Mouse (Mus musculus): Measurements from ENCODE around the gene Gm28043. TPM values are rescaled to one million over a fixed set of nuclear protein-coding genes. Genes with fewer than 3 reads are reported as not detected.

Gm28043 gene
- total RNA-seq, 2 experiments from 2014 or later = 3.0 to 3.2 TPM

DNA sequence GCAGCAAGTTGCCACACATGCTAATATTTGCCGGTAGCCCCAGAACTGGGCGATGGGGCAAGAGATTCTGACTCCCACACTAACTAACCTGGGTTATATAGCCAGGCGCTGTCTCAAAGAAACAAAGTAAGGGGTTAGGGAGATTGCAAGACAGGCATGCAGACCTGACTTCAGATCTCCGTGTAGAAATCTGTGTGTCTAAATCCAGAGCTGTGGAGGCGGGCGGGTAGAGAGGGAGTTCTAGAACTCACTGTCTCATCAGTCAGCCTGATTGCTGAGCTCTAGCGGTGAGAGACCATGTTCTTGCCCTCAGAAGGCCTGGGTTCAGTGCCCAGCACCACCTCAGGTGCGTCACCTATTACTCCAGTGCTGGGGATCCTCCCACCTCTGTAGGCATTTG, 8.8 kb downstream of the Gm28043 start:
- no peak for DNase-seq (ENCODE audit: low spot score in 2 of 2)

DNA sequence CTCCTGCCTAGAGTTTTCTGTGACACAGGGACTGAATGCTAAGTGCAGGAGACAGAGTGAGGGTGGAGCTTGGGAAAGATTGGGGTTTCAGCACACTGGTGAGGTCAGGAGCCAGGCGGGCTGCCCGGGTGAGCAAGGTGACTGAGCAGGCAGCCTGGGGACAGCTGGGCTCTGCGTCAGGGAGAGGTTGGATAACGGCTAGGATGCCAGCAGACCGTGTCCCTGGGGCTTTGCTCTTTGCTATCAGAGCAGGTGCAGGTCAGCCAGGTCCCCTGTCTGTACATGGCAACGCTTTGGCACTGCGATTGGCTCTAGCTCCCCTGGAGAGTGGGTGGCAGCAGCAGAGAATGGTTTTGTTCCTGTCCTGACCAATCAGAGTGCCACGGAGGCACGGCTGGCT, 12.6 kb downstream of the Gm28043 start:
- no peak for DNase-seq (ENCODE audit: low spot score in 2 of 2)

GRCm38 (mm10) chr17:29628946-29629345, 14.3 kb downstream of the Gm28043 start:
- DNase-seq (ENCODE audit: low spot score in 2 of 2) = no peak

DNA sequence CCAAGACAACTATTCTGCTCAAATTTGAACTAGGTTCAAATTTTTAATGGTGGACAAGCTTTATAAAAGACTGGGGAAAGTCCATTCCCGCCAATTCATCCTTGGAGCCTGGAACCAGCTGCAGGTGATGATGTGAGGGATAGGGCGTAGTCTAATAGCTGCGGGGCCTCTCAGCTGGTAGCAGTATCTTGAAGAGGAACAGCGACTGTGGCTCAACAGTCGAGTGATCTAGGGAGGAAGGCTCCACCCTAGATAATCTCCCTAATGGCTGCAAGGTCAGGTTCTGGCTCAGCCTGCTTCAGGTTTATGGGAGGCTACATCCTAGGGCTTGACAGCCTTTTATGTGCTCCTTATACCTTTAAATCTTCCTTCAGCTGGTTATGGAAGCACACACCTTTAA, 14.9 kb downstream of the Gm28043 start:
- DNase-seq (ENCODE audit: low spot score in 2 of 2) = no peak

GRCm38 (mm10) chr17:29632312-29632711, 17.6 kb downstream of the Gm28043 start:
- no peak for DNase-seq (ENCODE audit: low spot score in 2 of 2)

- DNase-seq (ENCODE audit: low spot score in 2 of 2) = peak; percentile 40 to 57
Measured at GRCm38 (mm10) chr17:29635492-29635891, 20.8 kb downstream of the Gm28043 start.

- DNase-seq (ENCODE audit: low spot score in 2 of 2) = peak; percentile 30 to 67
Measured at GRCm38 (mm10) chr17:29636118-29636517, 21.4 kb downstream of the Gm28043 start.

GRCm38 (mm10) chr17:29637377-29637776, 22.7 kb downstream of the Gm28043 start:
- DNase-seq (ENCODE audit: low spot score in 2 of 2) = no peak

- DNase-seq (ENCODE audit: low spot score in 2 of 2) = no peak
Measured at GRCm38 (mm10) chr17:29637895-29638294, 23.2 kb downstream of the Gm28043 start.

DNA sequence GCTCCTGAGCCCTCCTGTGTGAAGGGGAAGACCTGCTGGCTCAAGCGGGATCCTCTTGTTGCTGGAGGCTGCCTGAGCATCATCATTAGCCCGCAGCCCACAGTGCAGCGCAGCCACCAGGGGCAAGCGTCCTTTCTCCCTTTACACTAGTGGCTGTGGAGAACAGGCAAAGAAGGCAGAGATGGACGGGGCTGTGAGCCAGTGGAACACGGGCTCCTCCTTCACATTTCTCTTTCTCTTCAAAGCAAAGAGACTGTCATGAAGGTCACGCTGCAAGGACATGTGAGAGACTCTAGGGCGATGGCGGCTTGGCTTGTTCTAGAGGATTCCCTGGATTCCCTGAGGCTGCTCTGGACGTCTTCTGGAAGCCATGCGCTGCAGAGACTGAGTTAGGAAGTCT, 26.3 kb downstream of the Gm28043 start:
- no peak for DNase-seq (ENCODE audit: low spot score in 2 of 2)

DNA sequence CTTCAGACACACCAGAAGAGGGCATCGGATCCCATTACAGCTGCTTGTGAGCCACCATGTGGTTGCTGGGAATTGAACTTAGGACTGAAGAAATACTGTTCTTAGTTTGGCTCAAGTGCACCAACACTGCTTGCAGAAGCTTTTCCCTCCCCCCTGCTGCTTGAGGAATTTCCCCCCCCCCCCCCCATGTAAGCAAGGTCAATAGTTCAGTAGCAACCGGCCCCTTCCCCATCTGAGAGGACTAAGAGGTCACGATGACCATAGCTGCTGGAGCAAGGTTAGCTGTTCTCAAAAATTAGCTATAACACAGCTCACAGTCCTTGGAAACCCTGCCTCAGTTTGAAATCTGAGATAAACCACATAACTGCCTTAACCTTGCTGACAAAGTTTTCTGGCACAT, 27.5 kb downstream of the Gm28043 start:
- no peak for DNase-seq (ENCODE audit: low spot score in 2 of 2)

GRCm38 (mm10) chr17:29658249-29658648, 43.6 kb downstream of the Gm28043 start:
- DNase-seq (ENCODE audit: low spot score in 2 of 2) = no peak

- DNase-seq (ENCODE audit: low spot score in 2 of 2) = peak; percentile 89 to 95
Measured at GRCm38 (mm10) chr17:29660076-29660761, 45.5 kb downstream of the Gm28043 start, which contains the start of gene Cmtr1. Cmtr1 (plus strand) TSS chr17:29660595.

DNA sequence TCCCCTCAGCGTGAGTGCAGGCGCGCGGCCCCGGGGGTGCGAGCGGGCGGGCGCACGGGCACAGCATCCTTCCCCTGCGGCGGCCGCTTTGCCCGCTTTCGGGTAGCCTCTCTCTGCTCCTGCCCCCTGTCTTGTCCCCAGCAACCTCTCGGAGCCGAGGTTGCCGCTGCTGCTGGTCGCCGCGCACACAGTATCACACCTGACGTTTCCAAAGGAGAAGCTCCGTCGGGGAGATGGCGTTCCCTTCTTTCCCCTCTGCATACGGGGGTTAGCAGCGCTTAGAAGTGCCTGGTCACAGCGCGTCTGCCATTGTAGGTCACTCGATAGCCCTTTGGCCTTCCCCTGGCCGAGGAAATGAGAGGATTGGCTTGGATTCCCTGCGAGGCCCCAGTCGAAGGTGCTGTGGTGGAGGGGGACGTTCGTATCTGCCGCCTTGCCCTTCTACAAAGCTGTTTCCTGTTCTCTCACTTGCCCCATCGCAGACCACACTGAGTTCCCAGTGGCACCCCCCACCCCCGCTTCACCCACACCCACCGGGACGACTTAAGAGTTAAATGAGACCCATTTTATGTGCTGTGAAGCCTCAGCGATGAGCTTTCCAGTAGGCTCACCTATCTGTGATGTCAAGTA, 46.2 kb downstream of the Gm28043 start:
- DNase-seq (ENCODE audit: low spot score in 2 of 2) = peak in 1 of 2 experiments; percentile 20

DNA sequence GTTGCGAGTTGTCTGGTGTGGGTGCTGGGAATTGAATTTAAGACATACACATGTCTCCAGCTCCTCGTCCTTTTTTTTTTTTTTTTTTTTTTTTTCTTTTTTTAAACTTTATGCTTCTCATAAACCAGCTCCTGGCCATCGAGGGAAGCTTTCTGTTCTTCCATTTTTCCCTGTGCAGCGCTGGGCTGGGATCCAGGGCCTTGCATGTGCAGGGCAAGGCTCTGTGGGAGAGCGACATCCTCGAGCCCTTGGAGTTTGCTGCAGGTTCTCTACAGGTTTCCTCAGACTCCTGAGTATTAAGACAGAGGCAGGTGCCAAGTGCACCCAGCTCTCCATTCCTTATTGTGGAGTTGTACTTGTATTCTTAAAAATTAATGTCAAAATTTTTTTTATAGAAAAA, 47.5 kb downstream of the Gm28043 start:
- DNase-seq (ENCODE audit: low spot score in 2 of 2) = no peak

DNA sequence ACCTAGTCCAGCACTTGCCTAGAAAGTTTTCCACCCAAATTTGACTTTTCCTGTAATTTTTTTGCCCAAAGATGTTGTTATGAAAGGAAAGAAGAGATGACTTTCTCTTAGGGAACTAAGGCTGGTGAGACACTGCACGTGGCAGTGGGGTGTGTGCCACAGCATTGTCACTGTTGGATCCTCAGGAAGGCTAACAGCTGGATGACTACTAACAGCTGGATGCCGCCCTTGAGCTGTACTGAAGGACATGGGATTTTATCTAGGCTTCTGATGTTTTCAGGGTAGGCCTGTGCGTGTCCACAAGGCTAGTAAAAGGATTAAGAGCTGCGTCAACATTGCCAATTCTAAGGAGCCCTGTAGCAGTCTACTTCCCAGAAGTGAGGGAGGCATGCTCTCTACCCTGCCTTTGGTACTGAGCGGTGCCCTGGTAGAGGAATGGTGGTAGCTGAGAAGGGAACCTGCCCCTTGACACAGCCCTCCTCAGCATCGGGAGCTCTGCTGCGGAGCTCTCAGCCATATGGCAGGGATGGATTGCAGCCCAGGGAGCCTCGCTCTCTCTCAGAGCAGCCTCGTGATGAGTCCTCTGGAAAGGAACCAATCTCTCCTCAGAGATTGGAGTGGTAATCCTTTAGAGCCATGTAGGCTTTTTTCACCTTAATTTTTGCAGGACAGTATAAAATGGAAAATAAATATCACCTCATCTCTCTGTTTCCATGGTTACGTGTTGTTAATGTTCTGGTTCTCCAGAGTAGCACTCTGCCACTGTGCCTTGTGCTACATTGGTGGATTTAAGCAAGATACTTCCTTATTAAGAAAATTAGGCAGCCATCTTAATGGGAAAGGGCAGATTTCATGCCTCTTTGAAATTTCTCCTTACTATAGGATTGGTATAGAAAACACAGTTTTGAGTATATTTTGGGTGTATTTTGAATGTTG, 53.6 kb downstream of the Gm28043 start:
- peak; percentile 48 to 64 for DNase-seq (ENCODE audit: low spot score in 2 of 2)

GRCm38 (mm10) chr17:29669030-29669429, 54.4 kb downstream of the Gm28043 start:
- no peak for DNase-seq (ENCODE audit: low spot score in 2 of 2)

GRCm38 (mm10) chr17:29669936-29670335, 55.3 kb downstream of the Gm28043 start:
- no peak for DNase-seq (ENCODE audit: low spot score in 2 of 2)

- no peak for DNase-seq (ENCODE audit: low spot score in 2 of 2)
Measured at GRCm38 (mm10) chr17:29671021-29671420, 56.3 kb downstream of the Gm28043 start.

GRCm38 (mm10) chr17:29673325-29673724, 58.6 kb downstream of the Gm28043 start:
- no peak for DNase-seq (ENCODE audit: low spot score in 2 of 2)

- DNase-seq (ENCODE audit: low spot score in 2 of 2) = no peak
Measured at GRCm38 (mm10) chr17:29678526-29678925, 63.9 kb downstream of the Gm28043 start.

All from layer of hippocampus, adult 18-20 months (tissue).